Mouse (Mus musculus): ENCODE measurements at regions not wholly inside any gene's neighbourhood (a gene's known extent, or its start where the extent isn't known, plus 50 kb on each side); places are given as distances from the start of the nearest gene placed in this dataset.

GRCm38 (mm10) chr4:131132781-131133180 is 188.6 kb downstream of the Matn1 start:
- TF ChIP-seq CTCF (IDR thresholded peaks at IDR 0.05; ENCODE audit: control insufficient read depth, insufficient read depth, insufficient replicate concordance, low read depth, low read length) = no peak
- no peak for TF ChIP-seq POLR2A (IDR thresholded peaks at IDR 0.05; ENCODE audit: control insufficient read depth, low read depth, low read length)

All from testis, adult 2 months (tissue).